Mouse (Mus musculus) ES-Bruce4 (cell line): ENCODE data around the gene Arid1b.

ENCODE experiments used
- CTCF ChIP-seq: IDR thresholded peaks from one replicate; pipeline ENCODE4 v1.8.1; 2011; ENCODE audit warnings: low read depth, low read length
- EP300 ChIP-seq: IDR thresholded peaks from 2 replicates; pipeline ENCODE4 v1.6.1; 2011; ENCODE audit warnings: low read depth, low read length; ENCODE audit not compliant: insufficient read depth
- POLR2A ChIP-seq: IDR thresholded peaks from one replicate; pipeline ENCODE4 v1.8.1; 2011; ENCODE audit warnings: low read length; ENCODE audit not compliant: insufficient read depth

DNA sequence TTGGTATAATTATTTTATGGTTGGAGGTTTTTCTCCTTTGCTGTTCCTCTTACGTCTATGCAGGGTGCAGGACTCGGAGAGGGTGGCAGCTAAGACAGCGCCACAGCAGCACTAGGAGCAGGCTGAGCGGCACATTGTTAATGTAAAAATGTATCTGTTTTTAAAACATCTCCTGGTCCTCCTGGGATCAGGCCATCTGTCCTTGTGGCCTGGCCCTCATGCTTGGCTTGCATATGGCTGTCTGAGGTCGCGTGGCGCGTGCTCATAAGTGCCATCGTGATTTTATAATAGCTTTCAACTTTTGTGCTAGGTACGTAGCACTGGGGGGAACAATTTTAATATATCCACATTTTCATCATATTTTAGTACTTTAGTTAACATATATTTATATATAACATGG is 201.9 kb downstream of the Arid1b start:
- TF ChIP-seq POLR2A (no peak), CTCF (no peak), EP300 (no peak)
